Mouse (Mus musculus) intestine, postnatal 0 days (tissue): ENCODE measurements around the gene Cadps. TPM values are rescaled to one million over a fixed set of nuclear protein-coding genes. Genes with fewer than 3 reads are reported as not detected.
"Not testable (repeated sequence)": the region's sequence is repeated elsewhere in the genome, so short reads cannot be mapped to it uniquely, and the experiment has no call there.

Experiments used
- ATAC-seq: fragments of 200-750 bp; cut with Nextera tagmentation; 2 replicates; pipeline ENCODE4 v1.8.0; 2017; ENCODE audit warnings: mild to moderate bottlenecking, moderate TSS enrichment, moderate library complexity
- H3K27ac ChIP-seq: fragments of 300-500 bp; sonication (generic); 2 replicates; pipeline ENCODE4 v1.5.1; 2014; ENCODE audit warnings: mild to moderate bottlenecking, low read depth, low read length, moderate library complexity
- H3K27me3 ChIP-seq: fragments of 300-500 bp; sonication (generic); replicated peaks from 2 replicates; pipeline ENCODE4 v1.6.1; 2014; ENCODE audit warnings: low read length, mixed read lengths; ENCODE audit not compliant: control insufficient read depth, insufficient read depth
- H3K36me3 ChIP-seq: fragments of 300-500 bp; sonication (generic); 2 replicates; pipeline ENCODE4 v1.6.1; 2014; ENCODE audit warnings: mild to moderate bottlenecking, moderate library complexity; ENCODE audit not compliant: control insufficient read depth, insufficient read depth
- H3K4me1 ChIP-seq: fragments of 300-500 bp; sonication (generic); replicated peaks from 2 replicates; pipeline ENCODE4 v1.6.1; 2014; ENCODE audit warnings: antibody characterized with exemption, low read length, mixed read lengths; ENCODE audit not compliant: control insufficient read depth, insufficient read depth
- H3K4me2 ChIP-seq: fragments of 300-500 bp; sonication (generic); replicated peaks from 2 replicates; pipeline ENCODE4 v1.6.1; 2014; ENCODE audit warnings: low read depth, mild to moderate bottlenecking, moderate library complexity
- H3K4me3 ChIP-seq: fragments of 300-500 bp; sonication (generic); 2 replicates; pipeline ENCODE4 v1.5.1; 2014; ENCODE audit warnings: low read depth, low read length
- H3K9ac ChIP-seq: fragments of 300-500 bp; sonication (generic); 2 replicates; pipeline ENCODE4 v1.6.1; 2014; ENCODE audit warnings: mild to moderate bottlenecking, low read depth, low read length
- H3K9me3 ChIP-seq: fragments of 300-500 bp; sonication (generic); 2 replicates; pipeline ENCODE4 v1.6.1; 2016; ENCODE audit warnings: mixed run types; ENCODE audit not compliant: control insufficient read depth
- CTCF ChIP-seq: sonication (generic); IDR thresholded peaks from 2 replicates; pipeline ENCODE4 v1.5.1; 2016; ENCODE audit warnings: low read depth, mild to moderate bottlenecking, control low read depth, antibody characterized with exemption, moderate library complexity
- WGBS: fragments of 180-500 bp; shearing (Covaris S2); extraction: QIAGEN DNeasy Blood & Tissue Kit; methylation state at CpG from one replicate; pipeline ENCODE4 v1.1.7; 2014; 5-methylcytosine and 5-hydroxymethylcytosine counted together
- polyA plus RNA-seq: library from polyadenylated mRNA; unstranded; fragments of >200 nt; fragmentation: Nextera tagmentation; extraction: Ambion mirVana; gene quantifications from 2 replicates; pipeline ENCODE4 v1.2.1, GENCODE M21; 2015

Gene Cadps
- polyA plus RNA-seq, 1 experiment from 2014 or later = 0.96 TPM

GRCm38 (mm10) chr14:12574336-12574735, 248.5 kb downstream of the Cadps start:
- Histone ChIP-seq H3K4me3 (no peak overlapping the region), H3K9ac (no peak overlapping the region), H3K36me3 (no peaks in the 10 kb centered on the region), H3K4me1 (no peaks in the 10 kb centered on the region), H3K27me3 (no peaks in the 10 kb centered on the region), H3K9me3 (no peaks in the 10 kb centered on the region), H3K27ac (no peak overlapping the region), H3K4me2 (no peak overlapping the region)
- no peak for TF ChIP-seq CTCF
- no peak for ATAC-seq
- WGBS = 81% methylated on average over 4 of the region's 4 CpGs

- H3K9me3 ChIP-seq, H3K4me1 ChIP-seq, ATAC-seq, H3K9ac ChIP-seq, H3K4me3 ChIP-seq, H3K27me3 ChIP-seq, H3K27ac ChIP-seq, H3K4me2 ChIP-seq, H3K36me3 ChIP-seq: not testable (repeated sequence)
These were observed 261.1 kb downstream of the Cadps start for GRCm38 (mm10) chr14:12561730-12562129.

DNA sequence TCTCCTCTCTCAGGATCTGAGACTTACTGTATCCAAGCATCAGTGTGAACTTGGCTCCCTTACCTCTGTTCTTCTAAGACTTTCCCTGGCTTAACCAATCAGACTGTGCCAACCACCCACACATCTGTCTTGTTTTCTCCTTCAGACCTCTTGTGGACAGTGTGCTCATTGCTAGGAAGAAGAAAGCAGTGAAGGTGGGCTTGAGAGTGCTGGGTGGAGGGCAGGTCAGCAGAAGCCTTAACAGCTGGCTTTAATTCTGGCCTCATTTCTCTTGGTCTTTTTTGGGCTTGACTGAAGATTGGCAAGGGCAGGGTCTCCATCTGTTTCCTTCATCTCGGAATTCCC, 262.7 kb downstream of the Cadps start:
- H3K27me3 ChIP-seq = no peaks in the 10 kb centered on the region
- no peak overlapping the region for H3K4me3 ChIP-seq
- no peak overlapping the region for H3K9ac ChIP-seq
- no peak for TF ChIP-seq CTCF
- ATAC-seq = no peak
- no peak overlapping the region for H3K4me2 ChIP-seq
- H3K9me3 ChIP-seq = no peaks in the 10 kb centered on the region
- 57% methylated on average over 1 of the region's 1 CpGs for WGBS
- H3K36me3 ChIP-seq = no peaks in the 10 kb centered on the region
- no peak overlapping the region for H3K27ac ChIP-seq
- no peaks in the 10 kb centered on the region for H3K4me1 ChIP-seq

DNA sequence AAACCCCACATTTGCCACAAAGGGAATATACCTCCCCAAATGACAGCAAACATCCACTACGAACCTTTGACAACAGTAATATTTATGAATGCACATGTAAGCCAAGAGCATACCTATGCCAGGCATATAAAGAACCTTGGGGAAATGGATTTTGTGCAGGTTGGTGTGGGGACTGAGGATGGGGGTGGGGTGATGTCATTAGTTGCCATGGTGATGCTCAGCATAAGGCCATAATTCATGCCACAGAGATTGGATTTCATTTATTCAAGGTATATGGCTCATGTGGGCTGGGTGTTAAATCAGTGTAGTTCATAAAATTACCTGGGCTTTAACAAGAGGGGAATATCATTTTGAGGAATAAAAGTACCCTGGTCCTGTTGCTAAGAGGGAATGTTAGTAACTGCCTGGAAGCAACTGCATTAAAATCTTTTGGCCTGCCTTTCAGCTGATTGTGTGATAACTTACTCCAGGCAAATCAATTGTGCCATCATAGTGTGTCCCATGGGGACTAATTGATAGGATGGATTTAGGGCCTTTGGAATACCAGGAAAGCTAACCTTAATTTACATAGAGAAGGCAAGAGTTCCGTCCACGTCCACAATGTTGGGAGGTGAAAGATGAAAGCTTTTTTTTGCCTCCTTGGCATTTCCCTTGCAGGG, 263.2 kb downstream of the Cadps start:
- Histone ChIP-seq H3K4me2 (no peak overlapping the region), H3K9ac (no peak overlapping the region), H3K36me3 (no peaks in the 10 kb centered on the region), H3K4me1 (no peaks in the 10 kb centered on the region), H3K9me3 (no peaks in the 10 kb centered on the region), H3K27me3 (no peaks in the 10 kb centered on the region), H3K4me3 (no peak overlapping the region), H3K27ac (no peak overlapping the region)
- ATAC-seq = no peak
- TF ChIP-seq CTCF = no peak
- 72% methylated on average over 3 of the region's 3 CpGs for WGBS

DNA sequence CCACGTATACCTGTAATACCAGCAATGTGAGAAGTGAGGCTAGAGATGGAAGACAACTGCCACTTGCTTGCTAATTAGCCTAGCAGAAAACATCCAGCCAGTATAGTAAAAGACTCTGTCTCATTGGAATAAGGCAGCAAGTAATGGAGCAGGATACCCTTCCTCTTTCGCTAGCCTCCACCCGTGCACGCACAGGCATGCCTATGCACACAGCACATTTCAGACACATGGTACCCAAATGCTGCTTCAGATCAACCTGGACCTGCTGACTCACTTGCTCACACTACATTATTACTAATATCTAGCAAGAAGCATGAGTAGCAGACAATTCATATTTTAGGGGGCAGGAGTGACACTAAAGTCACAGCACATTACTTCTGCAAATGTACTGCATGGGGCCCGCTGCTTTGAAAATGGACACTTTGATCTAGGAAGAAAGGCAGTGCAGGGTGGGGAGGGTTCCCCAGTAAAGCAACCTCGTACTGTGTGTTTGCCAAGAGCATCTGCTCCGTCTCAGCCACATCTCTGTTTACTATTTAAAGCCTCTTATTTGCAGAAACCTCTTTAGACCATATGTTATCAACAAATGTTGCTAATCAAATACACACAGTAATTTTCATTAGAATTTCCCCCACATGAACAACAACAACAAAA, 263.8 kb downstream of the Cadps start:
- H3K27ac ChIP-seq = no peak overlapping the region
- WGBS = 58% methylated on average over 7 of the region's 7 CpGs
- H3K9ac ChIP-seq = no peak overlapping the region
- no peak overlapping the region for H3K4me2 ChIP-seq
- no peak for ATAC-seq
- no peaks in the 10 kb centered on the region for H3K27me3 ChIP-seq
- H3K36me3 ChIP-seq = no peaks in the 10 kb centered on the region
- no peak overlapping the region for H3K4me3 ChIP-seq
- no peak for TF ChIP-seq CTCF
- H3K9me3 ChIP-seq = no peaks in the 10 kb centered on the region
- no peaks in the 10 kb centered on the region for H3K4me1 ChIP-seq

DNA sequence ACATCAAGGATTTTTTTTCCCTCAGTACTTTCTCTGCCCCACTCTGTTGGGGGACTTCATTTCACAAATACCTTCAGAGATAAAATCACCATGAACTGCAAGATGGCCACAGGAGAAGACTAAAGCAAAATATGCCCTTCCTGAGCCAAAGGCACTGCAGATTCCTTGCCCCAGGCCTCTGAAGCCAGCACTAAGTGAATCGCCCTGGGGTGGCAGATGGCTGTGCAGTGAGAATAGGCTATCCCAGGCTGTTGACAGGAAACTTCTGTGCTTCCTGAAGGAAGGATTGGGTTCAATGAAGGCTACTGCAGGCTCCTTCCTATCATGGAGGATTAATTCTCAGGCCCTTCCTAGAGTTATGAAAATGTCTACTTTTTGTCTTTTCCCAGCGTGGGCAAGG, 268.4 kb downstream of the Cadps start:
- no peak overlapping the region for H3K4me3 ChIP-seq
- 68% methylated on average over 2 of the region's 2 CpGs for WGBS
- H3K36me3 ChIP-seq = no peaks in the 10 kb centered on the region
- no peaks in the 10 kb centered on the region for H3K27me3 ChIP-seq
- no peak overlapping the region for H3K27ac ChIP-seq
- TF ChIP-seq CTCF = no peak
- H3K4me1 ChIP-seq = no peaks in the 10 kb centered on the region
- H3K4me2 ChIP-seq = no peak overlapping the region
- no peaks in the 10 kb centered on the region for H3K9me3 ChIP-seq
- ATAC-seq = no peak
- no peak overlapping the region for H3K9ac ChIP-seq
